Mouse (Mus musculus): ENCODE data around the gene Slc2a2.

- TF ChIP-seq CTCF (conservative IDR thresholded peaks at IDR 0.05; ENCODE audit: low read length) (no peak), NANOG (IDR thresholded peaks at IDR 0.05; ENCODE audit: borderline replicate concordance, low read length) (no peak), POU5F1 (IDR thresholded peaks at IDR 0.05; ENCODE audit: borderline replicate concordance, low read length) (no peak)
These were observed 2.1 kb upstream of the Slc2a2 start for GRCm38 (mm10) chr3:28695608-28696007.

Measured in E14TG2a.4 (cell line).